Mouse (Mus musculus) brain, adult 2 months (tissue): ENCODE data around the gene Ppp1r2.
"Not testable (repeated sequence)": the region's sequence is repeated elsewhere in the genome, so short reads cannot be mapped to it uniquely, and the experiment has no call there.

Source experiments
- DNase-seq: peaks from one replicate; pipeline ENCODE4 v3.0.0; 2011; ENCODE audit warnings: low read depth, low spot score

The Ppp1r2 gene

DNA sequence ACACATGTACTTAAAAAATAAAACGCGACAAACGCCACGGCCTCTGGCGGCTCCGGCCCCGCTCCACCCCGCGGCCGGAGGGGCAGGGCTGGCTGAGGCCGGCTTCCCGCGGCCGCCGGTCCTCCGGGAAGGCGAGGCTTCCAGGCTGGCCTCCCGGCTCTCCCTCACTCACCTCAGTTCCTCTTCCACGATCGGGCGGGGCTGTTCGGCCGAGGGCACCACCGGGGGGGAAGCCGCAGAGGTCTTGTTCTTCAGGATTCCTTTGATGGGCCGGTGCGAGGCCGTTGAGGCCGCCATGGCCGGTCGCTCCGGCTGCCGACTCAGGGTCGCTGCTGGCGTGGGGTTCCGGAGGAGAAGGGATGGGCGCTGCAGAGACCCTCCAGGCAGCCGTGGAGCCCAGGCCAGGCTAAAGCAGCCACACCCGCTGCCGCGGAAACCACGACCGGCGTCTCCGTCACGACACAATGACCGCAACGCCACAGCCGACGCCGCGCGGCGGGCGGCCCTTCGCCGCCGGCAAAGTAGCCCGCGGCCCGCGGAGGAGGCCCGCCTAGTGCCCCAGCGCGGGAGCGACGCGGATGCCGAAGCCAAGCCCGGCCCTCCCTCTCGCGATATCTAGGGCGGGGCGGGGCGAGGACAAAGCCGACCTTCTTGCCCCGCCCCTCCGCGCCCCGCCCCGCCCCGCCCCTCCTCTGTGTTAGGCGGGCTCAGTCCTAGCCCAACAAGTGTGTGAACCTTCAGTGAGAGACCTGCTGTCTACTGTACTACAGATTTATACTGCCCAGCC lies at the start of gene Ppp1r2:
TSS of gene Ppp1r2 (minus strand) at position 604 of the 787 bp plus-strand sequence.
- DNase-seq, result peak; percentile 94

- DNase-seq, result no peak
These were observed 46.4 kb upstream of the Ppp1r2 start for GRCm38 (mm10) chr16:31321501-31321900.

- DNase-seq, result no peak
These were observed 45.9 kb upstream of the Ppp1r2 start for GRCm38 (mm10) chr16:31320954-31321353.

- DNase-seq, result not testable (repeated sequence)
These were observed 44.6 kb upstream of the Ppp1r2 start for GRCm38 (mm10) chr16:31319723-31320122.

- DNase-seq, result no peak
These were observed 44.2 kb upstream of the Ppp1r2 start for GRCm38 (mm10) chr16:31319316-31319715.

DNA sequence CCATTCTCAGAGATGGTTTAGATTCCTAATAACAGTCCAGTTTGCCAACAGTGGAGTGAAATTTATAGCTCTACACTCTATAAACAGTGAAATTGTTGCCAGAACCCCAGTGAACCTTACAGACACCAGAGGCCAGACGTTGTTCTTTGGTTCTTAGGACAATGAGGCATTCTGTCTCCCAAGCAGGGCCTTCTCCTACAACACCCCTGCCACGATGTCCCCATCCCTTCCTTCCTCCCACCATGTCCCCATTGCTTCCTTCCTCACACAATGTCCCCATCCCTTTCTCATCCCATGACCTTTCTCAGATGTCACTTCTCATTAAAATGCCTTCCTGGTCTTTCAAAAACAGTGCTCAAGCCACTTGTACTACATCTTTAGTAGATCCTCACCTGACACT lies 43.3 kb upstream of the Ppp1r2 start:
- DNase-seq, result no peak

GRCm38 (mm10) chr16:31316246-31317143 lies 41.4 kb upstream of the Ppp1r2 start:
- peak; percentile 43 for DNase-seq

DNA sequence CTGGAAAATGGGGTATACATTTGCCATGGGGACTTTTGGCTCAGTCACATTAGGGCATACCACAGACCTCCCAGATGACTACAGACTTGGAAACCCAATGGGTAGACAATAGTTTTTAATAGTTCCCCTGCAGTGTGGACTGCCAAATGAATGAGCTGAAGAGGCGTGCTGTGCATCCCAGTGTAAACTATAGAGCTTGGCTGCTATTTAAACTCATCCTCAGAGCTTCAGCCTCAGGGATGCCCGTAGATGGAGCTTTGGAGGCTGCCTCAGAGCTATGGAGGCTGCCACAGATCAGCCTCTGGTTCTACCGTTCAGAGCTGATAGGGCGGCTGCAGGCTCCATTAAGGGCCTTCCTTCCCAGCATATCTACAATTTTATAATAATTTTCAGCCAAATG lies 40.2 kb upstream of the Ppp1r2 start:
- peak; percentile 62 for DNase-seq

DNA sequence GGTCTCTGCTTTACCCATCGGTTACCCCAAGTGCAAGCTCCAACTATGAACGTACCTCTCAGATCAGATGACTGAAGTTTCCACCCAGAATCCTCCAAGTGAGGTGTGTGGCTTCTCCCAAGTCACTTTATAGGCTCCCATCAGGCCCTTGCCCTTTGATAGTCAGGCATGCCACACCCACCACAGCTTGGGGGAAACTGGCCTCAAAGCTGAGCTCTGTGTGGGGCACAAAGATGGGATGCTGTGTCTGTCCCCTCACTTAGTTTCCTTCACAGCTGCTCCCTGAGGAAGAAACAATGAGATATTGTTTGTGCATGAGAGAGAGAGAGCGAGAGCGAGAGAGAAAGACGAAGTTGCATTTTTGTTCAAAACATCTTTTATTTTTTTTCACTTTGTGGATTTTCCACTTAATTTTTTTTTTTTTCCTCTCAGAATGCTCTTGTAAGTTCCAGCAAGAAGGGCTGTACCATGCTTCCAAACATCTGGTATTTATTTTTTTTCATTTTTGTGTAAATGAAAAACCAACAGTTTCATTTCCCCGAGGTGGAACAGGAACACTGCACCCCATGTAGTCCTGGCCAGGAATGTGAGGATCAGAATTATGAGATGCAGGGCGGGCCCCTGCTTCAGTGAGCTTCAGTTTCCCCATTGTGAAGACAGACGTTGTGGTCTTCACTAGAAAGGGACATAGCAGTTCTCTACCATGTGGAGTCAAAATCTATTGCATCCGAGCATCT lies 39.6 kb upstream of the Ppp1r2 start, which contains the start of gene Apod:
TSS of gene Apod (minus strand) at position 312 of the 737 bp plus-strand sequence.
- DNase-seq, result peak; percentile 88

DNA sequence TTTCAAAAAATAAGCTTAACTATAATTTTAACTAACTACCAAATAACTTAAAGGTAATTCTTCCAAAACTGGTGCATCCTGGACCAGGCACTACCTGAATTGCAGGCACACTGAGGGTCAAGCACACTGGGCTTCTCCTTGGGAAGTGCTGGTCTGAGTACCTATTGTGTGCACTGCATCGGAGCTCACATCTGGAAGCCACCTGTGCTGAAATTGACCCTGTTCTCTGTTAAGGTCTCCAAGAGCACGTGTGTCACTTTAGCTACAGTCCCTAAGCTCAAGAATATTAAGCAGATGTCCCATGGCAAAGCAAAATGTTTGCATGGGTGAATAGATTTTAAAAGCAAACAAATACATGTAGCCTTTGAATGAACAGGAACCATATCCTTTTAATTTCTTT lies 38.5 kb upstream of the Ppp1r2 start:
- DNase-seq, result no peak

- peak; percentile 82 for DNase-seq
These were observed 37.2 kb upstream of the Ppp1r2 start for GRCm38 (mm10) chr16:31312296-31312695.

GRCm38 (mm10) chr16:31305199-31305919 lies 30.3 kb upstream of the Ppp1r2 start:
- DNase-seq, result no peak

GRCm38 (mm10) chr16:31303276-31303675 lies 28.2 kb upstream of the Ppp1r2 start:
- peak; percentile 19 for DNase-seq

- DNase-seq, result no peak
These were observed 25.9 kb upstream of the Ppp1r2 start for GRCm38 (mm10) chr16:31300883-31301532.

GRCm38 (mm10) chr16:31300467-31300866 lies 25.4 kb upstream of the Ppp1r2 start:
- no peak for DNase-seq

DNA sequence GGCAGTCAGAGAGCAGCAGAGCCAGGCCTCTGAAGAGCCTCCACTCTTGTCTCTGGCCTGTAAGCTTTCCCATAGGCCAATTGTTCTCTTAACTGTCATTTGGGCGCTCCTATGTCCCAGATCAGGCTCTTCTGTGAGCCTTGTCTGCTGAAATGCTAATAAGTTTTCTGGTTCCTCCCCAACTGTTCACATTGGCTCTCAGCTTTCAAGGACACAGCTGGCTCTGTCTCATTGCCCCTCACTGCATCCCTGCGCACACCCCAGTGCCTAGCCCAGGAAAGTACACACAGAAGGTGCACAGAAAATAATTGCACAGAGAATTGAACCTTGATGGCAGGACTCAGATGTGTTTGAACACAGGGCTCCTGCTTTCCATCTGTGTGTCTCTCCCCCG lies 24.9 kb upstream of the Ppp1r2 start:
- no peak for DNase-seq

DNA sequence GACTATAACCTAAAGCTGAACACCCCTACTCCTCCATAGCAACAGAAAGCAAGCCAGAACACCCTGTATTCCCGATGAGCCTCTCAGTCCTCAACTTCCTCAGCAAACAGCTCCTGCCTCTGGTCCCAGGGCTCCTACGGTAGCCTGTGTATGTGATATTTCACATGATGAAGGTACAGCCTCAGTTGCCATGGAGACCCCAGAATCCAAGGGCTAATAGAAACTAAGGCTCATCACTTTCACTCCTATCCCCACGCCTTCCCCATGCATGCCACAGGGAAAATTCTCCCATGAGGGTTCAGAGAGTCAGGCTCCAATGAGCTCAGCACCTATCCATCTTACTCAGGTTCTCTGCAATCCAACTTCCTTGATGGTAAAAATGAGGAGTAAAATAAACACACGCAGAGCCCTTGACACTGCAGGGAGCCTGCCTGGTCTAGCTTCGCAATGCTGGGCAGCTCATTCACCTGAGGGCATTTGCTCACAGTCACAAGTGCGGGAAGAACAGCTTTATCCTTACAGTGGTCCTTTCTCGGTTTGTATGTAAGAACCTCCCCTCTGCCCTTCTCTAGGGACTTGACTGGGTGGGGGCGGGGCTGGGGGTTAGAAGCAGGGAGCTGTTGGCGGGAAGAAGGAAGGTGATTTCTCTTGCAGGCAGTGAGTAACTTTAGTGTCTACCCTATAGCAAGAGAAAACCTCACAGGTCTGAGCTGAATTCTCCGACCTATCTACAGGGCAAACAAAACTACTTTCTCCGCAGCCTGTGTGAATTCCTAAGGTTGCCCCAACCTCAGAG lies 24.3 kb upstream of the Ppp1r2 start:
- DNase-seq, result peak; percentile 31

DNA sequence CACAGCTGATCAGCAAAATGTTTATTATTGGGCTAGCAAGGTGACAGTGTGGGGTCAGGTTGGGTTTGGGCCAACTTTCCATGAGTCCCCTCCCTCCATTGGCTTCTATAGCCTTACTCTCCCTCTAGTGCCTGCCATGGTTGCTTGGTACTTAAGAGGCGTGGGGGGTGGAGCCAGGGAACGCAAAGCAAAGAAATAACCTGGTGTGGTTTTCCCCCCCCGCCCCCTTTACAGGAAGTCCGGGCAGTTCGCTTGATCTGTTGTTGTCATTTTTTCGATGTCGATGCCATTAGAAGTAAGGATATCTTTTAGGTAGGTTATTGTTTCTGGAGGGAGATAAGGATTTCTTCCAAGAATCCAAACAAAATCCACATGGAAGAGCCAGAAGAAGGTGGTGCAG lies 22.0 kb upstream of the Ppp1r2 start:
- DNase-seq, result no peak

DNA sequence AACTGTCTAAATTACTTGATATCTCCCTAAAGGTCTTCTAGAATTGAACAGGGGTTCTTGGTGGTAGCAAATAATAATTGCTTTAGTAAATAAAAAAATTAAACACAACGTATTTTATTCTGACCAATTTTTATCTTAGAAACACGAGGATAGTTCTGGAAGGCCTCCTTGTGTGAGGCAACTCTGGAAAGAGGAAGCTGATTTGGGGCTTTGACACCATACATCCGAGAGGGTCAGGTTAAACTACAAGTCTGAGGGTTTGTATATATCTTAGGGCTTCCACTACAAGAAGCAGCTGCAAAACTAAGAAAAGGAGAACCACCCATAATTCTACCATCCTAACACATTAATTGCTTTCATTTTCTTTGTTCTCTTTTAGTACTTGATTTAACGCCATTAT lies 18.7 kb upstream of the Ppp1r2 start:
- peak; percentile 16 for DNase-seq
